11 mouse cellular contexts compared by ENCODE assay signal in genomic region chr12:76479174-76479573, GRCm38 (mm10). TPM values are rescaled to one million over a fixed set of nuclear protein-coding genes. Genes with fewer than 3 reads are reported as not detected.
DNase-seq lines count a peak whose midpoint lies in the region; ATAC-seq and TF ChIP-seq lines count a peak whose summit lies in the region.
"Had no signal": no experiment of that assay in that cellular context is flagged by ENCODE, and none has a peak within 500 bp of the region (broad histone marks: within the 10 kb centered on the region; RNA-seq: fewer than 3 reads in every experiment).

No protein-coding gene starts in this region.

- intact Hi-C loops in gastrocnemius, adult 2 months (cut with DNase I), result no loop called here

- H3K4me1 ChIP-seq in liver, postnatal 0 days (ENCODE audit: insufficient read depth), result no peaks in the 10 kb centered on the region
- no peaks in the 10 kb centered on the region for H3K4me1 ChIP-seq in liver, embryonic 12.5 days
- peaks cover 17% of the 10 kb centered on the region for H3K4me1 ChIP-seq in heart, embryonic 16.5 days (ENCODE audit: control insufficient read depth, insufficient read depth, low read length)
- H3K4me1 ChIP-seq in stomach, embryonic 14.5 days (ENCODE audit: control insufficient read depth, insufficient read depth, low read length), result peaks cover 3% of the 10 kb centered on the region; the same call in 1 of the 2 replicates

- no peaks in the 10 kb centered on the region for H3K27me3 ChIP-seq in liver, postnatal 0 days (ENCODE audit: insufficient read depth, low read length)
- no peaks in the 10 kb centered on the region for H3K27me3 ChIP-seq in liver, embryonic 12.5 days (replicated peaks)
- H3K27me3 ChIP-seq in heart, embryonic 16.5 days (ENCODE audit: control insufficient read depth, insufficient read depth, low read length), result no peaks in the 10 kb centered on the region
- H3K27me3 ChIP-seq in stomach, embryonic 14.5 days (ENCODE audit: control insufficient read depth, insufficient read depth, low read length), result no peaks in the 10 kb centered on the region

- no peak for DNase-seq in gastrocnemius, adult 2 months
- DNase-seq in gastrocnemius, adult 18-20 months (ENCODE audit: low spot score), result no peak
- no peak for DNase-seq in liver, postnatal 0 days
- no peak for DNase-seq in cerebellum, postnatal 10 days
- no peak for DNase-seq in left cerebral cortex, adult 18-20 months (ENCODE audit: low spot score in 2 of 2)
- DNase-seq: gastrocnemius, postnatal 25 days; right cerebral cortex, adult 18-20 months had no signal

- H3K4me2 ChIP-seq in liver, postnatal 0 days (ENCODE audit: low read depth, low read length), result no peak overlapping the region
- no peak overlapping the region for H3K4me2 ChIP-seq in liver, embryonic 12.5 days
- H3K4me2 ChIP-seq in heart, embryonic 16.5 days (ENCODE audit: low read depth, low read length), result peak overlapping the region; percentile 55
- no peak overlapping the region for H3K4me2 ChIP-seq in stomach, embryonic 14.5 days (replicated peaks; ENCODE audit: low read depth, low read length)

- no peaks in the 10 kb centered on the region for H3K9me3 ChIP-seq in liver, postnatal 0 days (ENCODE audit: low read length)
- H3K9me3 ChIP-seq in liver, embryonic 12.5 days (replicated peaks), result no peaks in the 10 kb centered on the region
- no peaks in the 10 kb centered on the region for H3K9me3 ChIP-seq in heart, embryonic 16.5 days (replicated peaks; ENCODE audit: control insufficient read depth, low read length)
- no peaks in the 10 kb centered on the region for H3K9me3 ChIP-seq in stomach, embryonic 14.5 days (ENCODE audit: control insufficient read depth, low read depth, low read length)

- WGBS in liver, postnatal 0 days (ENCODE audit: insufficient replicate concordance), result 42% methylated on average over 5 of the region's 5 CpGs
- 41% methylated on average over 5 of the region's 5 CpGs for WGBS in liver, embryonic 12.5 days (ENCODE audit: insufficient replicate concordance)
- 25% methylated on average over 5 of the region's 5 CpGs for WGBS in heart, embryonic 16.5 days
- WGBS in stomach, embryonic 14.5 days, result 51% methylated on average over 5 of the region's 5 CpGs

- H3K9ac ChIP-seq in liver, postnatal 0 days (replicated peaks), result no peak overlapping the region
- no peak overlapping the region for H3K9ac ChIP-seq in liver, embryonic 12.5 days
- peak overlapping the region; percentile 32; the same call in 1 of the 2 replicates for H3K9ac ChIP-seq in heart, embryonic 16.5 days (ENCODE audit: low read length)
- H3K9ac ChIP-seq in stomach, embryonic 14.5 days (replicated peaks; ENCODE audit: low read depth, low read length), result no peak overlapping the region

- TF ChIP-seq EP300 in liver, postnatal 0 days (IDR thresholded peaks at IDR 0.05; ENCODE audit: low read depth), result no peak

- peak overlapping the region; percentile 46 for H3K4me3 ChIP-seq in gastrocnemius, adult 2 months
- H3K4me3 ChIP-seq in liver, postnatal 0 days (ENCODE audit: low read depth, low read length), result no peak overlapping the region
- no peak overlapping the region for H3K4me3 ChIP-seq in liver, embryonic 12.5 days
- H3K4me3 ChIP-seq in heart, embryonic 16.5 days (ENCODE audit: low read length), result peak overlapping the region; percentile 20
- no peak overlapping the region for H3K4me3 ChIP-seq in stomach, embryonic 14.5 days (ENCODE audit: low read depth, low read length)

- H3K27ac ChIP-seq in gastrocnemius, adult 2 months, result peak overlapping the region; percentile 81
- H3K27ac ChIP-seq in liver, postnatal 0 days (ENCODE audit: low read depth), result no peak overlapping the region
- no peak overlapping the region for H3K27ac ChIP-seq in liver, embryonic 12.5 days
- peak overlapping the region; percentile 79 for H3K27ac ChIP-seq in heart, embryonic 16.5 days (ENCODE audit: low read length)
- peak overlapping the region; percentile 18; the same call in 1 of the 2 replicates for H3K27ac ChIP-seq in stomach, embryonic 14.5 days (ENCODE audit: low read length)
- H3K27ac ChIP-seq: hindbrain, postnatal 0 days had no signal

- no peaks in the 10 kb centered on the region for H3K36me3 ChIP-seq in liver, postnatal 0 days (replicated peaks; ENCODE audit: insufficient read depth, low read length)
- H3K36me3 ChIP-seq in liver, embryonic 12.5 days, result no peaks in the 10 kb centered on the region
- H3K36me3 ChIP-seq in heart, embryonic 16.5 days (ENCODE audit: control insufficient read depth, insufficient read depth), result no peaks in the 10 kb centered on the region
- no peaks in the 10 kb centered on the region for H3K36me3 ChIP-seq in stomach, embryonic 14.5 days (ENCODE audit: control insufficient read depth, insufficient read depth, low read length)

- no peak for ATAC-seq in liver, postnatal 0 days
- no peak for ATAC-seq in liver, embryonic 12.5 days
- ATAC-seq in heart, embryonic 16.5 days (replicated peaks; ENCODE audit: extremely low read depth, insufficient read depth, low FRiP score), result peak; percentile 66
- ATAC-seq in stomach, embryonic 14.5 days (ENCODE audit: insufficient number of reproducible peaks, insufficient read depth, low FRiP score, low read depth), result no peak; the same call in 1 of the 2 replicates
- ATAC-seq: hindbrain, postnatal 0 days had no signal

- TF ChIP-seq CTCF in gastrocnemius, adult 2 months (IDR thresholded peaks at IDR 0.05), result no peak
- TF ChIP-seq CTCF in liver, postnatal 0 days (IDR thresholded peaks at IDR 0.05; ENCODE audit: low read depth), result peak; percentile 31; the same call in 1 of the 2 replicates

RNA-seq across cellular contexts. Expression of gene Plekhg3, which starts 51.5 kb away (rescaled TPM):
- 1 to 10 TPM; 5.3 to 6.1 TPM for total RNA-seq in gastrocnemius, adult 2 months (2021)
- 1 to 10 TPM; 5.2 to 5.3 TPM for total RNA-seq in gastrocnemius, adult 18-20 months (2021)
- 3.3 and 3.7 TPM in 2 replicates for polyA plus RNA-seq in liver, postnatal 0 days (2015; fragmentation: Nextera tagmentation; extraction: Ambion mirVana)
- 3.2 and 3.3 TPM in 2 replicates for polyA plus RNA-seq in liver, embryonic 12.5 days (2016; fragmentation: Nextera tagmentation; extraction: Ambion mirVana)
- 6.8 and 9.5 TPM in 2 replicates for polyA plus RNA-seq in heart, embryonic 16.5 days (2015; fragmentation: Nextera tagmentation; extraction: Ambion mirVana)
- 13.8 TPM in 2 replicates for polyA plus RNA-seq in stomach, embryonic 14.5 days (2014; fragmentation: Nextera tagmentation; extraction: Ambion mirVana)
- 10 to 100 TPM; 12.6 to 14.5 TPM for total RNA-seq in left cerebral cortex, adult 18-20 months (2021)

Comparison
In these comparisons a context has a peak if more than half of its experiments do, and no peak if none do; other contexts are left out.
1. H3K27ac ChIP-seq: peak in gastrocnemius, adult 2 months (single experiment), heart, embryonic 16.5 days (single experiment) and stomach, embryonic 14.5 days (single experiment); none in liver, postnatal 0 days (single experiment) and liver, embryonic 12.5 days (single experiment).
2. H3K4me3 ChIP-seq: peak in gastrocnemius, adult 2 months (single experiment) and heart, embryonic 16.5 days (single experiment); none in liver, postnatal 0 days (single experiment), liver, embryonic 12.5 days (single experiment) and stomach, embryonic 14.5 days (single experiment).